Mouse (Mus musculus) stomach, embryonic 15.5 days (tissue): ENCODE data around the gene Rreb1. TPM values are rescaled to one million over a fixed set of nuclear protein-coding genes. Genes with fewer than 3 reads are reported as not detected.

ENCODE experiments used
- ATAC-seq: fragments of 200-750 bp; cut with Nextera tagmentation; 2 replicates; pipeline ENCODE4 v1.8.0; 2017; ENCODE audit warnings: low read depth, moderate number of reproducible peaks, moderate TSS enrichment; ENCODE audit not compliant: insufficient read depth, low FRiP score
- H3K27ac ChIP-seq: fragments of 300-500 bp; sonication (generic); 2 replicates; pipeline ENCODE4 v1.5.1; 2015; ENCODE audit warnings: mild to moderate bottlenecking, inconsistent platforms
- H3K27me3 ChIP-seq: fragments of 300-500 bp; sonication (generic); replicated peaks from 2 replicates; pipeline ENCODE4 v1.6.1; 2015; ENCODE audit warnings: inconsistent platforms
- H3K36me3 ChIP-seq: fragments of 300-500 bp; sonication (generic); 2 replicates; pipeline ENCODE4 v1.6.1; 2015; ENCODE audit warnings: inconsistent platforms
- H3K4me1 ChIP-seq: fragments of 300-500 bp; sonication (generic); 2 replicates; pipeline ENCODE4 v1.6.1; 2015; ENCODE audit warnings: inconsistent platforms
- H3K4me2 ChIP-seq: fragments of 300-500 bp; sonication (generic); 2 replicates; pipeline ENCODE4 v1.6.1; 2015; ENCODE audit warnings: mild to moderate bottlenecking, inconsistent platforms
- H3K4me3 ChIP-seq: fragments of 300-500 bp; sonication (generic); replicated peaks from 2 replicates; pipeline ENCODE4 v1.5.1; 2015; ENCODE audit warnings: inconsistent platforms
- H3K9ac ChIP-seq: fragments of 300-500 bp; sonication (generic); 2 replicates; pipeline ENCODE4 v1.6.1; 2015; ENCODE audit warnings: inconsistent platforms
- H3K9me3 ChIP-seq: fragments of 300-500 bp; sonication (generic); 2 replicates; pipeline ENCODE4 v1.6.1; 2016; ENCODE audit warnings: inconsistent platforms
- WGBS: fragments of 180-500 bp; shearing (Covaris S2); methylation state at CpG from one replicate; pipeline ENCODE4 v1.1.7; 2015; 5-methylcytosine and 5-hydroxymethylcytosine counted together
- polyA plus RNA-seq: library from polyadenylated mRNA; unstranded; fragments of >200 nt; fragmentation: Nextera tagmentation; extraction: Ambion mirVana; gene quantifications from 2 replicates; pipeline ENCODE4 v1.2.1, GENCODE M21; 2015

Gene Rreb1
- polyA plus RNA-seq, 1 experiment from 2014 or later = 12.8 TPM

DNA sequence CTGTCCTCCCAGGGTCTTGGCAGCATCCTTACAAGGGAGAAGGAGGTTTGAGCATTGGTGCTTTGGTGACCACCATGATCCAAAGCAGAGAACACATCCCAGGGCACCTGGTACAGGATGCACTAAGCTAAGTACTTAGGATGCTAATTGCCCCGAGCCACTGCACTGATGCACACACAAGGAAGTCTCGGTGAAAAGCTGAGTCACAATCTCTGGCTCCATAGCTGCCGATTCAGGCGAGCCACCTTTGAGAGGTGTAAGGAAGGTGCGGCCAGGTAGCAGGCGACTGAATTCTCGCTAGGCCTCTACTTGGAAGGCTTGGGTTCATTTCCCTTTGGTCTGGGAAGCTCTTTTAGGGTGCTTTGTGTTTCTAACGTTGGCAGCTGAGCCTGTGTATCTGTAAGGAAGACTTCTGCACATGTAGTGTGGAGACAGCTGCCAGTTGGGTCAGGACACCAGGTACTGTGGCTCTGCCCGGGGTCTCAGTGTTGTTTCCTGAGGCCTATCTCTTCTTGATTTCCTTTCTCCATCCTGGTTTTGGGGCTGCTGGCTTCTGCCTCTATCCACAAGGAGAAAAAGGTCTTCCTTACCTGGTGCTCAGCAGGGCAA lies 68.9 kb downstream of the Rreb1 start:
- Histone ChIP-seq H3K9me3 (no peaks in the 10 kb centered on the region), H3K27ac (peak overlapping the region; percentile 5; the same call in 1 of the 2 replicates), H3K36me3 (no peaks in the 10 kb centered on the region), H3K27me3 (no peaks in the 10 kb centered on the region), H3K4me2 (no peak overlapping the region), H3K9ac (no peak overlapping the region), H3K4me1 (peaks cover 29% of the 10 kb centered on the region), H3K4me3 (no peak overlapping the region)
- 66% methylated on average over 9 of the region's 9 CpGs for WGBS
- 0 out of 2 replicates have a peak, but pooled peaks have one; percentile 25 for ATAC-seq

- H3K9me3 ChIP-seq = no peaks in the 10 kb centered on the region
- peak overlapping the region; percentile 5; the same call in 1 of the 2 replicates for H3K27ac ChIP-seq
- WGBS = 75% methylated on average over 17 of the region's 17 CpGs
- H3K27me3 ChIP-seq = no peaks in the 10 kb centered on the region
- H3K4me2 ChIP-seq = no peak overlapping the region
- no peak overlapping the region for H3K9ac ChIP-seq
- no peak for ATAC-seq
- H3K36me3 ChIP-seq = no peaks in the 10 kb centered on the region
- no peak overlapping the region for H3K4me3 ChIP-seq
- peaks cover 35% of the 10 kb centered on the region for H3K4me1 ChIP-seq
Observed at GRCm38 (mm10) chr13:37847601-37848358, 69.6 kb downstream of the Rreb1 start.

GRCm38 (mm10) chr13:37848438-37848837 lies 70.2 kb downstream of the Rreb1 start:
- no peak overlapping the region for H3K27ac ChIP-seq
- no peak overlapping the region for H3K9ac ChIP-seq
- 67% methylated on average over 5 of the region's 5 CpGs for WGBS
- H3K4me1 ChIP-seq = peaks cover 38% of the 10 kb centered on the region
- no peak for ATAC-seq
- H3K9me3 ChIP-seq = no peaks in the 10 kb centered on the region
- H3K4me2 ChIP-seq = no peak overlapping the region
- H3K4me3 ChIP-seq = no peak overlapping the region
- no peaks in the 10 kb centered on the region for H3K27me3 ChIP-seq
- no peaks in the 10 kb centered on the region for H3K36me3 ChIP-seq

- Histone ChIP-seq H3K36me3 (no peaks in the 10 kb centered on the region), H3K4me1 (peaks cover 34% of the 10 kb centered on the region), H3K27ac (no peak overlapping the region), H3K4me2 (no peak overlapping the region), H3K9ac (no peak overlapping the region), H3K9me3 (no peaks in the 10 kb centered on the region), H3K27me3 (no peaks in the 10 kb centered on the region), H3K4me3 (no peak overlapping the region)
- whole genome bisulfite sequencing = 63% methylated on average over 5 of the region's 5 CpGs
- ATAC-seq = no peak
Observed at GRCm38 (mm10) chr13:37851617-37852016, 73.4 kb downstream of the Rreb1 start.

GRCm38 (mm10) chr13:37852850-37853249 lies 74.7 kb downstream of the Rreb1 start:
- no peaks in the 10 kb centered on the region for H3K9me3 ChIP-seq

GRCm38 (mm10) chr13:37853441-37853840 lies 75.2 kb downstream of the Rreb1 start:
- Histone ChIP-seq H3K4me2 (no peak overlapping the region), H3K9me3 (no peaks in the 10 kb centered on the region), H3K9ac (no peak overlapping the region), H3K27ac (no peak overlapping the region; the same call in 1 of the 2 replicates), H3K4me1 (peaks cover 27% of the 10 kb centered on the region), H3K4me3 (no peak overlapping the region), H3K36me3 (no peaks in the 10 kb centered on the region), H3K27me3 (no peaks in the 10 kb centered on the region)
- 24% methylated on average over 4 of the region's 4 CpGs for WGBS
- no peak for ATAC-seq

More at GRCm38 (mm10) chr13:37852850-37853249, 74.7 kb downstream of the Rreb1 start:
- Histone ChIP-seq H3K27me3 (no peaks in the 10 kb centered on the region), H3K4me2 (no peak overlapping the region), H3K4me3 (no peak overlapping the region), H3K4me1 (peaks cover 21% of the 10 kb centered on the region), H3K9ac (no peak overlapping the region), H3K36me3 (no peaks in the 10 kb centered on the region), H3K27ac (peak overlapping the region; percentile 23; the same call in 1 of the 2 replicates)
- ATAC-seq = no peak
- WGBS = 64% methylated on average over 3 of the region's 3 CpGs

DNA sequence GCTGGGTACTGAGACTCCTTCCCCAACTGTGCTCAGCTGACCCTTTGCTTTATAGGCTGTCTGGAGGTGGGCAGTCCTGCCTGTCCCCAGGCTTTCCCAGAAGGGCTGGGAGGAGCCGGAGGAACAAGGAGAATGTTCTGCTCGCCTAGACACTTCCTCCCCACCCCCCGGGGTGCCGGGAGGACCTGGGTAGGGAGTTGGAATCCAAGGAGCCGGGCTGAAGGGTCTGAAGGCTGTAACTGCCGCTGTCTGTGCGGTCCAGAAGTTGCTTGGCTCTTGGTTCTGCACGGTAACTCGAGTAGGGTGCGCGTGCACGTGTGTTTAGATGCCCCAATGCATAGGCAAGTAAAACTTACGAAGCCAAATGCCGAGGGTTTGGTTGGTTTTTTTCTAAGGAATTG lies 75.8 kb downstream of the Rreb1 start:
- no peaks in the 10 kb centered on the region for H3K36me3 ChIP-seq
- no peak overlapping the region for H3K9ac ChIP-seq
- peak overlapping the region; percentile 49 for H3K4me2 ChIP-seq

GRCm38 (mm10) chr13:37854455-37855220 lies 76.4 kb downstream of the Rreb1 start:
- H3K27ac ChIP-seq = peak overlapping the region; percentile 87
- H3K4me1 ChIP-seq = peaks cover 34% of the 10 kb centered on the region
- no peaks in the 10 kb centered on the region for H3K36me3 ChIP-seq
- H3K27me3 ChIP-seq = no peaks in the 10 kb centered on the region
- no peak overlapping the region for H3K9ac ChIP-seq
- H3K9me3 ChIP-seq = no peaks in the 10 kb centered on the region
- 0 out of 2 replicates have a peak overlapping the region, but pooled peaks have one; percentile 19 for H3K4me3 ChIP-seq
- 23% methylated on average over 14 of the region's 14 CpGs for WGBS
- peak overlapping the region; percentile 49 for H3K4me2 ChIP-seq
- no peak for ATAC-seq

More for the DNA sequence above, 75.8 kb downstream of the Rreb1 start:
- Histone ChIP-seq H3K4me3 (0 out of 2 replicates have a peak overlapping the region, but pooled peaks have one; percentile 19), H3K9me3 (no peaks in the 10 kb centered on the region), H3K4me1 (peaks cover 33% of the 10 kb centered on the region), H3K27ac (peak overlapping the region; percentile 87), H3K27me3 (no peaks in the 10 kb centered on the region)
- peak; percentile 44; the same call in 1 of the 2 replicates for ATAC-seq
- WGBS = 4% methylated on average over 14 of the region's 14 CpGs

- no peak for ATAC-seq
- peaks cover 37% of the 10 kb centered on the region for H3K4me1 ChIP-seq
- H3K9ac ChIP-seq = no peak overlapping the region
- H3K4me3 ChIP-seq = no peak overlapping the region
- 47% methylated on average over 3 of the region's 3 CpGs for WGBS
- H3K27me3 ChIP-seq = no peaks in the 10 kb centered on the region
- H3K36me3 ChIP-seq = no peaks in the 10 kb centered on the region
- H3K4me2 ChIP-seq = no peak overlapping the region
- no peaks in the 10 kb centered on the region for H3K9me3 ChIP-seq
- peak overlapping the region; percentile 87; the same call in 1 of the 2 replicates for H3K27ac ChIP-seq
Observed at GRCm38 (mm10) chr13:37855221-37855757, 77.1 kb downstream of the Rreb1 start.

- no peak overlapping the region for H3K27ac ChIP-seq
- H3K4me2 ChIP-seq = no peak overlapping the region
- no peak for ATAC-seq
- H3K27me3 ChIP-seq = no peaks in the 10 kb centered on the region
- no peak overlapping the region for H3K9ac ChIP-seq
- no peaks in the 10 kb centered on the region for H3K9me3 ChIP-seq
- H3K36me3 ChIP-seq = no peaks in the 10 kb centered on the region
- peaks cover 40% of the 10 kb centered on the region for H3K4me1 ChIP-seq
- no peak overlapping the region for H3K4me3 ChIP-seq
Observed at GRCm38 (mm10) chr13:37855765-37856164, 77.6 kb downstream of the Rreb1 start.

DNA sequence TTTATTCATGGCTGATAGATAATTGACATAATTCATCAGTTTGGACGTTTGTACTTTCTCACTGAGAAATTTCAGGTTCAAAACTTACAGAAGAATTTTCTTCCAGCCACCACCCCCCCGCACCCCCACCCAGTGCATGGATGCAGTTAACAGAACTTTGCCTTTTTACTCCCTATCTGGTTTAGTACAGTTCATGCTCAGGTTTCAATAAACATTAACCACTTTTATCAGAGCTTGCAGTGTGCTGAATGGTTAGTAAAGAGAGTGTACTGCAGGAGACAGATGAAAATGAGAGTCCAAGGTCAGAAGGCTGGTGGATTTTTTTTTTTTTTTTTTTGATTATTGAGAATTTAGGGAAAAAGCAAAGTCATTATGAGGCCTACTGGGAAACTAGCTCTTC lies 78.3 kb downstream of the Rreb1 start:
- Histone ChIP-seq H3K4me1 (peaks cover 48% of the 10 kb centered on the region), H3K9ac (no peak overlapping the region), H3K4me3 (no peak overlapping the region), H3K36me3 (no peaks in the 10 kb centered on the region), H3K27me3 (no peaks in the 10 kb centered on the region), H3K27ac (peak overlapping the region; percentile 81), H3K9me3 (no peaks in the 10 kb centered on the region), H3K4me2 (peak overlapping the region; percentile 93)
- WGBS = 35% methylated on average over 2 of the region's 2 CpGs
- no peak for ATAC-seq
